Mouse (Mus musculus) gastrocnemius, adult 2 months (tissue): Measurements from ENCODE around the gene Ccnl2. TPM values are rescaled to one million over a fixed set of nuclear protein-coding genes. Genes with fewer than 3 reads are reported as not detected.

Source experiments
- DNase-seq: peaks from one replicate; pipeline ENCODE4 v3.0.0; 2022
- H3K27ac ChIP-seq: fragments of 200-600 bp; 2 replicates; pipeline ENCODE4 v1.8.1; 2022; ENCODE audit warnings: mild to moderate bottlenecking
- H3K4me3 ChIP-seq: fragments of 200-600 bp; 2 replicates; pipeline ENCODE4 v1.8.1; 2022; ENCODE audit warnings: mild to moderate bottlenecking, moderate library complexity
- CTCF ChIP-seq: fragments of 200-600 bp; IDR thresholded peaks from 2 replicates; pipeline ENCODE4 v1.8.1; 2022; ENCODE audit warnings: antibody characterized with exemption, mild to moderate bottlenecking, moderate library complexity
- intact Hi-C: fragments of 180-260 bp; cut with DNase I; formaldehyde crosslinking; loops from one replicate; pipeline ENCODE4 v1.15.1; 2025
- long read RNA-seq, 2 experiments: library from polyadenylated mRNA; stranded (forward); transcript quantifications; one replicate each; pipeline ENCODE4 v2.0.0; 2021
- total RNA-seq, 2 experiments: library from RNA; stranded (reverse); gene quantifications; 2 replicates each; pipeline ENCODE4 v1.2.3; 2021

Gene Ccnl2
- total RNA-seq: 10 to 100 TPM; 26.4 to 27.0 TPM
- long read RNA-seq, experiment 1, full-length matches to known transcripts: 31 of 63 reads
- long read RNA-seq, experiment 1, partial matches to known transcripts: 5 of 63 reads
- long read RNA-seq, experiment 1, other reads (novel, unspliced or antisense): 27 of 63 reads
- long read RNA-seq, experiment 2, full-length matches to known transcripts: 28 of 54 reads
- long read RNA-seq, experiment 2, partial matches to known transcripts: 7 of 54 reads
- long read RNA-seq, experiment 2, other reads (novel, unspliced or antisense): 19 of 54 reads

DNA sequence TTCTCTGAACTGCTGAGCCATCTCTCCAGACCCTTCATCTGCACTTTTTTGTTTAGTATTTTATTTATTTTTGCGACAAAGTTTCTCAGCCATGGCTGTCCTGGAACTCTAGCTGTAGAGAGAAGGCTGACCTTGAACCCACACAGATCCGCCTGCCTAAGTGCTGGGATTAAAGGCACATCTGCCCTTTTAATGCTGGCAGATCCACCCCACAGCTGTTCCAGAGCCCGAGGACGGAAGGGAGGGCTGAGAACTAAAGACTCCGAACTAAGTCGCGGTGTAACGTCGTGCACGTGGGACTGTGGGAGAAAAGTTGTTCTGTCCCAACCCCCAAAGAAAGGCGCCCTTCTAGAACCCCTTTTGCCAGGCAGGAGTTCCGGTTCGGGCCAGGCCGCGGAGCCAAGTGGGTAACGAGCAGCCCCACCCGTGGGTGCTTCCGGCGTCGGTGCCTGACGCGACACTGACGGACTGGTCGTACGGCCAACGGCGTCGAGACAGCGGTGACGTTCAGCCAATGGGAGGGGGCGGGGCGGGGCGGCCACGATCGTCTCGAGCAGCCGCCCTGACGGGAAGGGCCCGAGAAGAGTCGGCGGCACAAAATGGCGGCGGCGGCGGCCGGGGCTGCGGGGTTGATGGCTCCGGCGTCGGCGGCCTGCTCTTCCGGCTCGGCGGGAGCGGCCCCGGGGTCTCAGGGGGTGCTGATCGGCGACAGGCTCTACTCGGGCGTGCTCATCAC is at the start of gene Ccnl2:
Gene Ccnl2 (plus strand): TSS at position 561 of the 736 bp plus-strand sequence.
- H3K4me3 ChIP-seq: peak within 1 kb of the TSS; percentile 80
- intact Hi-C loops: no loop called here
- H3K27ac ChIP-seq: peak within 1 kb of the TSS; percentile 99
- no peak for TF ChIP-seq CTCF
- peak; percentile 96 for DNase-seq

DNA sequence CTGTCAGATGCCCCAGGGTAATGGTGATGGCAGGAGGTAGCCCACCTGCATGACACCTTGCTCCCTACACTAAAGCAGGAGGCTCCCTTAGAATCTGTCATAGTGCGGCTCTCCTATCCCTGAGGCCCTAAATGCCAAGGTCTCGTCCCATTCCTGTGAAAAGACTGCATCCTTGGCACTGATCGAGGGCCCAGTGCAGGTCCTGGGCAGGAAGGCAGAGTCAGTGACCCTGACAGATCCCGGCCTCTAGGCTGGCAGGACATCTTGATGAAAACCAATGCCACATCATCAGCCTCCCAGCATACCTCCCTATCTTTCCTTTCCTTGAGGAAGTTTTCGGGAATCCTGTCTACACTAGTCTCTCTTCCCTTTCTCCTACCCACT is 42.8 kb upstream of the Ccnl2 start:
- H3K4me3 ChIP-seq: peak overlapping the region; percentile 86
- no peak for TF ChIP-seq CTCF
- H3K27ac ChIP-seq: peak overlapping the region; percentile 93
- intact Hi-C loops: no loop called here
- no peak for DNase-seq

DNA sequence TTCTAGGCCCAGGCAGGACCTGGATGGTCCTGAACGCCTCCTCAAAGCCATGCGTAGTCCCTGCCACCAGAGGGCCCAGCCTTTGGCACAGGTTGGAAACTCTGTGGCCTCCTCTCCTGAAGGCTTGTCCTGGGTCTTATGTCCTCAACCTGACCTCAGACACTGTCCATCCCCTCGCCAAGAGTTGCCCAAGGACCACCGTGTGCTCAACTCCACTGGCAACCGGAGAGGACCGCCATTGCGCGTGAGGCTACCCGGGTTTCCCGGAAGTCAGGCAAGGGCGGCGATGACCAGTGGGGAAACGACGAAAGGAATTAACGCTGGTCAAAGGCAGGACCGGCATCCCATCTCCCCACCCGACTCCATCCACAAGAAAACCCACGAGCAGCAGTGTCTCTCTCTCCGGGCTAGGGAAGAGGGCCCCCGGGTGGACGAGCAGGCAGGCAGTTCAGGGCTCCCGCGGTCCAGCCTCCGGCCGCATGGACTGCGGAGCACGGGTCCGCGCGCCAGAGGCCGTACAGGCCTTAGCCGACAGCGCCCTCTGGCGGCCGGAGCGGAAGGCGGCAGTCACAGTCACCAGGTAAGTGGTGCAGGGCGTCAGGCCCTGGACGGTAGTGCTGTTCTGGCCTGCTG is 42.3 kb upstream of the Ccnl2 start:
- peak; percentile 95 for DNase-seq
- peak; percentile 77 for TF ChIP-seq CTCF
- intact Hi-C loops: loop anchor here (1.0 to 5.0 kb wide), 2 partner anchors 14 to 48 kb away; no protein-coding TSS in a partner anchor
- Histone ChIP-seq H3K27ac (peak overlapping the region; percentile 93), H3K4me3 (peak overlapping the region; percentile 86)

DNA sequence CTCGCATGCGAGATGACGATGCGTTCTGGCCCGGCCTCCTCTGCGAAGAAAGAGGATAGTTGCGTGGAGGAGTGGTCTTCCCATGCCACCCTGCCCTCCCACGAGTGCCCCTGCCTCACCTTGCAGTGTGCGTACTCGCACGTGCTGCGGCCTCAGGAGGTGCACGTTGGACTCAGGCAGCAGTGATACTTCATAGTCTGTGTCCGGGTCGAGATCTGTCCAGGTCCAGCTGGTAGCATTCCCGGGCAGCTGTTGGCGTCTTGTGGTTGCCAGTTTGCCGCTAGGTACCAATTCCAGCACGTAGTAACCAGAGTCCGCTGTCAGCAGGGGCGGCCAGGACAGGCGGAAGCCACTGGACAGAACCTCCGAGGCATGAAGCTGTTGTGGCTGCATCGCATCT is 41.7 kb upstream of the Ccnl2 start:
- DNase-seq: peak; percentile 92
- no peak for TF ChIP-seq CTCF
- peak overlapping the region; percentile 93 for H3K27ac ChIP-seq
- H3K4me3 ChIP-seq: peak overlapping the region; percentile 86
- intact Hi-C loops: loop anchor here (1.0 to 5.0 kb wide), 2 partner anchors 14 to 48 kb away; no protein-coding TSS in a partner anchor

DNA sequence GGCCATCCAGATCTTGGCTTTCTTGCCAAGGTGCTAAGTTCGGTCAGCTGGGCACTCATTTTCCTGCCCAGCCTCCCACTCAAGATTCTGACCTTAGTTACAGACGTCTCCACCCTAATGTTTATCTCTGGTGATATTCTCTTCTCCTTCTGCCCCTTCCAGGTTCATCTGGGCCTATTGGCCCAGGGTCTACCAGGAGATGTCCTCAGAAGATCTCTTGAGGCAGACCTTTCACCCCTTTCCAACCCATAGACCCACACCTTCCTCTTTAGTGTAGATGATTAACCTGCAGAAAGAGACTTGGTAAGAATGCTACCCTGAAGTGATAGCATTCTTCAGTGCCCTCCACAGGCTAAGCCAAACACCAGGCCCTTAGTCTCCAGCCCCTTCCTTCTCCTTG is 40.6 kb upstream of the Ccnl2 start:
- DNase-seq: no peak
- intact Hi-C loops: loop anchor here (5.0 kb wide), 1 partner anchor 49 kb away; no protein-coding TSS in a partner anchor
- no peak for TF ChIP-seq CTCF
- Histone ChIP-seq H3K4me3 (no peak overlapping the region), H3K27ac (peak overlapping the region; percentile 93)

DNA sequence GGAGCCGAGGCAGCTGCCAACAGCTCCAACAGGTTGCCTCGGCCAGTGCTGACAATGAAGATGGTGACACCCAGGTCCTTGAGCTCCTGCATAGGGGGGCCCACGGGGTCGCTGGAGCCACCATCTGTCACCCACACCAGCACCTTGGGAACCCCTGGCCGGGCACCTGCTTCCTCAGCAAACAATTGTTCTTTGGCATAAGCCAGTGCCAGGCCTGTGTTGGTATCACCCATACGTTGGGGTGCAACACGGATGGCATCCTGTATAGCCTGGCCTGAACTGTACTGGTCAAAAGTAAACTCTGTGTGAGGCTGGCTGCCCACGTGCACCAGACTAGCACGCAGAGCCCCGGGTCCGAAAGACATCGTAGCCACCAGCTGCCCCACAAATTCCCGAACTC is 39.5 kb upstream of the Ccnl2 start:
- intact Hi-C loops: loop anchor here (5.0 kb wide), 1 partner anchor 50 kb away; no protein-coding TSS in a partner anchor

DNA sequence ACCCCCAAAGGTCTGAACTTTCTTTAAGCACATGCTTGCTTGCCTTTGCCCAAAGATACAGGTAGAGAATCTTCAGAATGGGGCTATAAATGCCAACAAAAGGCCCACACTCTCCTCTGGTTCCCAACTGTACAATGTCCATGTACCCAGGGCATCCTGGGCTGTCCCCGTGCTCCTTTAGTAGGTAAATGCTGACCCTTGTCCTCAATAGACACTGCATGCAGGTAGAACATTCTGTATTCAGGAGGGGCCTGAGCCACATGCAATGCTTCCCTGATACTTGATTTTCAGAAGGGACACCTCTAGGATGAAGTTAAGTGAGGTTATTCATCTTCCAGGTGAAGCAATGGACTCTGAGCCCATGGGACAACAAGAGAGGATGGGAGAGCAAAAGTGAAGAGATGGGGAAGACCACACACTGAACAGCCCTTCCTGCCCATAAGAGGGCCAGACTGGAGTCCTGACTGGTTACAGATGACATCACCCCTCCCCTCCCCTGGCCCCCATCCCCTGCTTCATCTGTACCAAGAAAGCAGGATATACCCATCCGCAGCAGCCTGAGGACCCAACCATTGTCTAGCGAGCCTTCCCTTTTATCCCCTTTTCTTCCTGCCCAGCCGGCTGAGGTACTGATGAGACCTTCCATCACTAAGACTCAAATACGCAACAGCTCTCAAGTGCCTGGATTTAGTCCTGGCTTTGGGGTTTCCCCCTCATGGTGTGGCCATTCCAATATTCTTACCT is 38.8 kb upstream of the Ccnl2 start:
- no peak for DNase-seq
- peak overlapping the region; percentile 82 for H3K4me3 ChIP-seq
- H3K27ac ChIP-seq: peak overlapping the region; percentile 88
- intact Hi-C loops: loop anchor here (5.0 kb wide), 1 partner anchor 51 kb away; no protein-coding TSS in a partner anchor
- TF ChIP-seq CTCF: no peak

More for the DNA sequence above, 39.5 kb upstream of the Ccnl2 start:
- peak overlapping the region; percentile 93; the same call in 1 of the 2 replicates for H3K27ac ChIP-seq
- peak overlapping the region; percentile 82 for H3K4me3 ChIP-seq
- DNase-seq: no peak
- TF ChIP-seq CTCF: no peak

DNA sequence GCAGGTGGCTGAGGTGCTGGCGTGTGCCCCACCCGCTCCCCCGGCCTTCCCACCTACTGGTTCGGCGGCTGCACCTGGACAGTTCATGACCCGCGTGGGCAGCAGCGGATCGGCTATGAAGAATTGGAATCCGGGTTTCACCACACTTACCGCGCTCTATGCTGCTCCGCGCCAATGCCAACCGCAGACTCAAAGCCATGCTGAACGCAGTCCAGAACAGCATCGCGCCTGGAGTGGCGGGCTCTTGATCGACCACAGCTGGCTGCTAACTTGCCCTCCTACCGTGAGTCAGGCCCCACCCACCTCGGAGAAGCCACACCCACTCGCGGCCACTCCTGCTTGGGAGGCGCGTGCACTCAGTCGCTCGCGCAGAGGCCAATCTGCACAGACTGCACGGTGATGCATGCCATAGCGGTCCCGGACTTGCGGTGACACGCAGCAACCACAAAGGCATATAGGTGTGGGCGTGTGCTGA is 38.0 kb upstream of the Ccnl2 start, which contains the start of gene Vwa1:
Gene Vwa1 (minus strand): TSS at position 419 of the 475 bp plus-strand sequence.
- H3K4me3 ChIP-seq: peak within 1 kb of the TSS; percentile 82

DNA sequence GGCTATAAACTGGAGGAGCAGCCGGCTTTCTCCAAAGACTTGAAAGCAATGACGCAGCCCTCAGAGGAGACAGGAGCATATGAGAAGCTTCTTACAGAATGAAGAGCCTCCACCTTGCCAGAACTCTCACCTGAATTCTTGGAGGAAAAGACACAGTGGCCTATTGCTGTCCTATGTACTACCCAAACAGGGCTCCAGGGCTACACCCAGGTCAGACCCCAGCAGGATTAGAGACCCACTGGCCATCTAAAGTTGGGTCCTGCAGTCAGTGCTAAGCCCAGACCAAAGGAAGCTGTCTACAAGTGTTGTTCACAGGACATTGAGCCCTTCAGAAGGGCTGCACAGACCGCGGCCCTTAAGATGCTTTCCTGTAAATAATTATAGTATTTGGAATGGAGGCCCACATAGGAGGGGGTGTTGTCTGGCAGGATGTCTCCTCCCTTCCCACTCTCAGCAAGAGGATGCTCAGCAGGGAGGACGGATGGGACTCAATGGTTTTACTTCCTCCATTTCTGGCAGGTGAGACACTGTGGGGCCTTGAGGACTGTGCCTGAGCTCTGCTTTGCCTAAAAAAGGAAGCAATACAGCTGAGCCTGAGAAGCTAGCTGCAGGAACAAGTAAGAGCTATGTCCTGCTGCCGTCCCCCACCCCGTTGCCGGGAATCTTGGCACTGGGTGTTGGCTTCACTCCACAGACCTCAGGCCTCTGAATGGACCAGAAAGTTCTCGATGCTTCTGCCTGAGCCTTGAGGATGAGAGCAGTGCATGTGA is 37.1 kb upstream of the Ccnl2 start:
- TF ChIP-seq CTCF: no peak
- H3K4me3 ChIP-seq: peak overlapping the region; percentile 82
- H3K27ac ChIP-seq: peak overlapping the region; percentile 88
- intact Hi-C loops: loop anchor here (5.0 kb wide), 1 partner anchor 53 kb away; no protein-coding TSS in a partner anchor
- peak; percentile 78 for DNase-seq

More for the DNA sequence above, 38.0 kb upstream of the Ccnl2 start, which contains the start of gene Vwa1:
- DNase-seq: peak; percentile 95
- no peak for TF ChIP-seq CTCF
- intact Hi-C loops: loop anchor here (5.0 kb wide), 1 partner anchor 52 kb away; no protein-coding TSS in a partner anchor
- peak within 1 kb of the TSS; percentile 88 for H3K27ac ChIP-seq

DNA sequence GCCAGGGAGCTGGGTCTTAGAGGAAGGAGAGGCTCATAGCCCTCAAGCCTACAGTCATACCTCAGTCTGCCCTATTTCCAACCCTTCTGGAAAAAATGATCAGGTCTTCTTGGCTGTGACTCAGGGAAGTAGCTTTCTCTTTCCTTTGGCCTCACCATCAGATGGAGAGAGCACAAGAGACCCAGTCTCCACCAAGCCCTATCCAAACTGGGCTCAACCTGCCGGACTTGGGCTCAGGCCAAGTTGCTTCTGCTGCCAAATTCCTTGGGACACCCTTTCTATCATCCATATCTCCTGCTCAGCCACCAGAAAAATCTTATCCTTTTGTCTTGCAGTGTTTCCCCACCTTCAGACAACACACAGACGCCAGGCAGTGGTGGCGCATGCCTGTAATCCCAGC is 36.4 kb upstream of the Ccnl2 start:
- DNase-seq: peak; percentile 67
- TF ChIP-seq CTCF: no peak

More for the DNA sequence above, 36.4 kb upstream of the Ccnl2 start:
- intact Hi-C loops: no loop called here
- Histone ChIP-seq H3K27ac (peak overlapping the region; percentile 88), H3K4me3 (no peak overlapping the region)
